Mouse (Mus musculus) spleen, postnatal 4 days (tissue): ENCODE results near the gene E330017A01Rik.

Source experiments
- DNase-seq, 2 experiments: peaks; one replicate each; pipeline ENCODE4 v3.0.0; 2022; ENCODE audit warnings: low spot score in 2 of 2

The E330017A01Rik gene

GRCm38 (mm10) chr16:58663816-58664215 lies 25.3 kb upstream of the E330017A01Rik start:
- DNase-seq = peak in 1 of 2 experiments; percentile 37

- peak in 1 of 2 experiments; percentile 32 for DNase-seq
Observed at GRCm38 (mm10) chr16:58663021-58663420, 24.5 kb upstream of the E330017A01Rik start.

- DNase-seq = no peak
Observed at GRCm38 (mm10) chr16:58662287-58662791, 23.8 kb upstream of the E330017A01Rik start.

- DNase-seq = peak; percentile 64 to 70
Observed at GRCm38 (mm10) chr16:58661826-58662225, 23.3 kb upstream of the E330017A01Rik start.

- DNase-seq = peak in 1 of 2 experiments; percentile 59
Observed at GRCm38 (mm10) chr16:58658668-58659067, 20.1 kb upstream of the E330017A01Rik start.

- peak in 1 of 2 experiments; percentile 54 for DNase-seq
Observed at GRCm38 (mm10) chr16:58656526-58656925, 18.0 kb upstream of the E330017A01Rik start.

- DNase-seq = no peak
Observed at GRCm38 (mm10) chr16:58655751-58656150, 17.2 kb upstream of the E330017A01Rik start.

GRCm38 (mm10) chr16:58649979-58650378 lies 11.4 kb upstream of the E330017A01Rik start:
- DNase-seq = peak in 1 of 2 experiments; percentile 37

GRCm38 (mm10) chr16:58638016-58638415 lies 523 bp downstream of the E330017A01Rik start:
- no peak for DNase-seq

- peak in 1 of 2 experiments; percentile 24 for DNase-seq
Observed at GRCm38 (mm10) chr16:58637448-58637847, 1.1 kb downstream of the E330017A01Rik start.

GRCm38 (mm10) chr16:58635866-58636265 lies 2.7 kb downstream of the E330017A01Rik start:
- no peak for DNase-seq

- no peak for DNase-seq
Observed at GRCm38 (mm10) chr16:58629736-58630135, 8.8 kb downstream of the E330017A01Rik start.

- no peak for DNase-seq
Observed at GRCm38 (mm10) chr16:58628968-58629367, 9.6 kb downstream of the E330017A01Rik start.

GRCm38 (mm10) chr16:58628336-58628680 lies 10.2 kb downstream of the E330017A01Rik start:
- DNase-seq = no peak

- DNase-seq = no peak
Observed at GRCm38 (mm10) chr16:58627597-58628335, 10.8 kb downstream of the E330017A01Rik start.

GRCm38 (mm10) chr16:58623944-58624343 lies 14.6 kb downstream of the E330017A01Rik start:
- DNase-seq = no peak

- DNase-seq = no peak
Observed at GRCm38 (mm10) chr16:58623114-58623513, 15.4 kb downstream of the E330017A01Rik start.

- DNase-seq = no peak
Observed at GRCm38 (mm10) chr16:58622377-58622776, 16.2 kb downstream of the E330017A01Rik start.

- DNase-seq = no peak
Observed at GRCm38 (mm10) chr16:58617346-58617745, 21.2 kb downstream of the E330017A01Rik start.

- DNase-seq = no peak
Observed at GRCm38 (mm10) chr16:58616878-58617277, 21.7 kb downstream of the E330017A01Rik start, which contains the start of gene Gm813. TSS of gene Gm813 (minus strand) at chr16:58616978.

GRCm38 (mm10) chr16:58612969-58613368 lies 25.6 kb downstream of the E330017A01Rik start:
- no peak for DNase-seq

GRCm38 (mm10) chr16:58607101-58607500 lies 31.4 kb downstream of the E330017A01Rik start:
- DNase-seq = no peak

- no peak for DNase-seq
Observed at GRCm38 (mm10) chr16:58604680-58605079, 33.9 kb downstream of the E330017A01Rik start.
